Mouse (Mus musculus): ENCODE data around the gene Mill1. TPM values are rescaled to one million over a fixed set of nuclear protein-coding genes. Genes with fewer than 3 reads are reported as not detected.

Mill1 gene
- polyA plus RNA-seq, 1 experiment from 2014 or later, result not detected

Other genes starting within 250 kb of the Mill1 start
- not detected in 2 replicates for gene Ceacam13, start 235.5 kb upstream of the Mill1 start, polyA plus RNA-seq (2014; fragmentation: Nextera tagmentation; extraction: Ambion mirVana)
- not detected in 2 replicates for gene Ceacam12, start 179.4 kb upstream of the Mill1 start, polyA plus RNA-seq (2014; fragmentation: Nextera tagmentation; extraction: Ambion mirVana)
- gene Igfl3, start 68.9 kb upstream of the Mill1 start, polyA plus RNA-seq (2014; fragmentation: Nextera tagmentation; extraction: Ambion mirVana), result not detected in 2 replicates
- not detected in 2 replicates for gene Psg18, start 109.7 kb downstream of the Mill1 start, polyA plus RNA-seq (2014; fragmentation: Nextera tagmentation; extraction: Ambion mirVana)
- not detected in 2 replicates for gene Psg28, start 186.7 kb downstream of the Mill1 start, polyA plus RNA-seq (2014; fragmentation: Nextera tagmentation; extraction: Ambion mirVana)
- not detected in 2 replicates for gene Psg26, start 238.8 kb downstream of the Mill1 start, polyA plus RNA-seq (2014; fragmentation: Nextera tagmentation; extraction: Ambion mirVana)